Mouse (Mus musculus) frontal cortex, postnatal 14 days (tissue): Measurements from ENCODE around the gene Bglap2.
A peak's percentile ranks its signal among the peaks of the same experiment; 100 is the strongest.

Source experiments
- DNase-seq, 2 experiments: peaks; one replicate each; pipeline ENCODE4 v3.0.0; 2022; ENCODE audit warnings: low spot score in 2 of 2

Bglap2 gene

GRCm38 (mm10) chr3:88350732-88351131, 27.8 kb downstream of the Bglap2 start:
- DNase-seq: no peak

GRCm38 (mm10) chr3:88339006-88339405, 39.5 kb downstream of the Bglap2 start:
- no peak for DNase-seq

DNA sequence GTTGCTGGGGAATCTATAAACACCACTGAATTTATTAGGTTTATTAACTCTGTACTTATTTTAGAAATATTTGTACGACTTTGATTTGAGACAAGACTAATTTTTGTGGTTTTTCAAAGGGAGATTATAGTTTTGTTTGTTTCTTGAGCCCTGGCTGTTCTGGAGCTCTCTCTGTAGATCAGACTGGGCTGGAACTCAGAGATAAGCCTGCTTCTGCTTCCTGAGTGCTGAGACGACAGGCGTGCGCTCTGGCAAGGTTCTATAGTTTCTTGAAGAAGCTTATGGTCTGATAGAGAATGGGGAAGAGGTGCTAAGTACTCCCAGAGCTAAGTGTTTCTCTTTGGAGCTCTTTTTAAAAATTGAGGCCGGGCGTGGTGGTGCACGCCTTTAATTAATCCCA, 40.2 kb downstream of the Bglap2 start:
- no peak for DNase-seq

DNA sequence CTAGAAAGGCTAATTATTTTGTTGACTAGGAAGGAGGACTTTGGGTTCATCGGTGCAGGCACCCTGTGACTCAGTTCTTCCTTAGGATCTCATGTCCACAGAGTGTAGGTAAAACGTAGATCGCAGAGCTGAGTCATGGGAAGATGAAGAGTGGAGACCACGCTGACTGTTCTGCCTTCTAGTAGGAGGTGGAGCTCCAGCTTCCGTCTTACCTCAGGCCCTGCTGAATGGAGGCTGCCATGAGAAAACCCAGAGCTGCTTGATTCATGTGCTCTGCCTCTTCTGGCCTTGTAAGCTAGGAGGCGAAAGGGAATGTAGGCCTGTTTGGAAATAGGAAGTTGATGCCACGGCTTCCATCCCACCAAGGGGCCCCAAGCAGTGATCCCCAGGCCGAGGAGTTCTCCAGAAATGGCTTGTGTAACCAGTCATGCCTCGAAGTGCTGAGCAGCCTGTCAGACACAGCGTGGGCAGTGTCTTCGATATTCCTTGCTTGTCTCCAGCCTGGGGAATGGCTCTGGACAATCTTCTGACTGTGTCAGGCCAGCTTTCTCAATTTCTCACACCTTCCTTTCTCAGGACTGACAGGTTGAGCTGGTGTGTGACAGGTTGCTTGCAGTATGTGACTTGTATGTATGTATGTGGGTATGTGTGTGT, 41.0 kb downstream of the Bglap2 start:
- DNase-seq: no peak

- peak; percentile 93 to 94 for DNase-seq
Observed at GRCm38 (mm10) chr3:88336058-88337013, 42.2 kb downstream of the Bglap2 start, which contains the start of the genes Tmem79 and Smg5. Gene Tmem79, minus strand, starts transcription at chr3:88336148. Gene Smg5, plus strand, starts transcription at chr3:88336260.

DNA sequence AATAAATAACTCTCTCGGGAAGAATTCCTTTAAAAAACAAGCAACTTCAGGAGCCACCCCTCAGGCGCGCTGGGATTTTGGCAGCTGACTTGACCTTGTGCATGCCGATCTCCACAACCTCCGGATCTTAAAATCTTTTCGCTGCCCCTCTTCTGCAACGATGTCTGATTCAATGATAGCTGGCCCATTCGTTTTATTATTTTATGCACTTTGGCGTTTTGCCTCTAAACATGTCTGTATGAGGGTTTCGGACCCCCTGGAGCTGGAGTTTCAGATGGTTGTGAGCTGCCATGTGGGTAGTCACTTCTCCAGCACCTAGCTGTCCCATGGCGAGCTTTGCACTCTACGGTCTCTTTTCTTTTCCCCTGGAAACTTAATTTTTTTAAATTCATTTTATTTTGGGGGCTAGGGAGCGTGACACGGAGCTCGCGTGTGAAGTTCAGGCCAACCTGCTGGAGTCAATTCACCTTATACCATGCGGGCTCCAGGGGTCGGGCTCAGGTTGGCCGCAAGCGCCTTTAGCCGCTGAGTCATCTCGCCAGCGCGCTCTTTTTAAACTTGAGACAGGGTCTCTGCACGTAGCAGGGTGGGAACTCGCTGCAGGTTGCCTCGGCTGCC, 43.0 kb downstream of the Bglap2 start:
- DNase-seq: no peak

- no peak for DNase-seq
Observed at GRCm38 (mm10) chr3:88334902-88335435, 43.5 kb downstream of the Bglap2 start.

GRCm38 (mm10) chr3:88334029-88334658, 44.4 kb downstream of the Bglap2 start:
- DNase-seq: no peak

- no peak for DNase-seq
Observed at GRCm38 (mm10) chr3:88331282-88331681, 47.2 kb downstream of the Bglap2 start.

GRCm38 (mm10) chr3:88328956-88329355, 49.5 kb downstream of the Bglap2 start:
- DNase-seq: no peak
